In the genomic region with DNA sequence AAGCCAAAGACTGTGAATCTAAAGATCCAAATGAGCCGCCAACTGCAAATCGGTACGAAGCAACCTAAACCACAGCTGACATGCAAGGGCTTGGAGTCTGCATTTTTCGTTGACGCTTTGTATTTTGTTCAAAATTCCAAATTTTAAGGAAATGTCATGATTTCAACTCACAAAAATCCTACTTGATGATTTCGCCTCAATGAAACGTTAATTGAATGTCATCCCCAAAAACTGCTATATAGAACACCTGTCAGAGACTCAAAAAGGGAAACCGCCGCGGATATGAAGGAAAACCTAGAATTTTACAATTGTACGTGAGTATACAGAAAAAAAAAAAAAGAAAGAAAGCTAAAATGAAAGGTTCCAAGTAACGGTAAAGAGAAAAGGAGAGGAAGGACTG, we compare ENCODE assay signal across 8 mouse cellular contexts. TPM values are rescaled to one million over a fixed set of nuclear protein-coding genes. Genes with fewer than 3 reads are reported as not detected.
DNase-seq lines count a peak whose midpoint lies in the region; ATAC-seq and TF ChIP-seq lines count a peak whose summit lies in the region.

No protein-coding gene starts in this region.

- H3K9me3 ChIP-seq in liver, embryonic 11.5 days (ENCODE audit: control insufficient read depth, low read length) = no peaks in the 10 kb centered on the region
- no peaks in the 10 kb centered on the region for H3K9me3 ChIP-seq in stomach, postnatal 0 days (ENCODE audit: control insufficient read depth, low read length)

- TF ChIP-seq POLR2A in testis, adult 2 months (IDR thresholded peaks at IDR 0.05; ENCODE audit: control insufficient read depth, low read depth, low read length) = no peak

- intact Hi-C loops in gastrocnemius, adult 2 months (cut with DNase I) = loop anchor here (2.0 kb wide), 1 partner anchor 86 kb away; no protein-coding TSS in a partner anchor
- intact Hi-C loops in left cerebral cortex, postnatal 14 days (cut with DNase I) = loop anchor here (5.0 kb wide), 2 partner anchors 42 to 87 kb away; partner anchors contain the start of gene Ccdc171

- H3K4me3 ChIP-seq in gastrocnemius, adult 2 months = peak overlapping the region; percentile 95
- H3K4me3 ChIP-seq in testis, adult 2 months (ENCODE audit: control insufficient read depth, low read depth, low read length) = peak overlapping the region; percentile 97
- peak overlapping the region; percentile 93 for H3K4me3 ChIP-seq in liver, embryonic 11.5 days (ENCODE audit: low read depth, low read length)
- peak overlapping the region; percentile 93 for H3K4me3 ChIP-seq in stomach, postnatal 0 days (ENCODE audit: low read depth, low read length)

- peak overlapping the region; percentile 84 for H3K4me2 ChIP-seq in liver, embryonic 11.5 days
- H3K4me2 ChIP-seq in stomach, postnatal 0 days (replicated peaks; ENCODE audit: low read depth) = peak overlapping the region; percentile 60

- DNase-seq in gastrocnemius, adult 2 months = no peak
- DNase-seq in gastrocnemius, postnatal 25 days = no peak
- DNase-seq in testis, postnatal 14 days (ENCODE audit: low spot score) = no peak
- no peak for DNase-seq in liver, embryonic 11.5 days (ENCODE audit: low spot score)
- DNase-seq in stomach, postnatal 0 days (ENCODE audit: low spot score) = no peak
- DNase-seq in left cerebral cortex, postnatal 14 days (ENCODE audit: low spot score in 2 of 2) = no peak

- TF ChIP-seq EP300 in stomach, postnatal 0 days (optimal IDR thresholded peaks at IDR 0.05) = no peak

- WGBS in liver, embryonic 11.5 days = 27% methylated on average over 12 of the region's 12 CpGs
- 23% methylated on average over 12 of the region's 12 CpGs for WGBS in stomach, postnatal 0 days

- H3K9ac ChIP-seq in liver, embryonic 11.5 days (ENCODE audit: low read depth, low read length) = peak overlapping the region; percentile 96
- H3K9ac ChIP-seq in stomach, postnatal 0 days (ENCODE audit: low read length) = peak overlapping the region; percentile 82

- no peak for ATAC-seq in liver, embryonic 11.5 days (replicated peaks; ENCODE audit: low FRiP score)
- ATAC-seq in stomach, postnatal 0 days (ENCODE audit: low FRiP score, low TSS enrichment) = no peak
- ATAC-seq in megakaryocyte-erythroid progenitor cell, adult 5-6 weeks (replicated peaks; ENCODE audit: low FRiP score, low TSS enrichment, poor library complexity, severe bottlenecking) = no peak

- H3K27me3 ChIP-seq in testis, adult 2 months (ENCODE audit: control insufficient read depth, insufficient read depth, low read length) = no peaks in the 10 kb centered on the region
- H3K27me3 ChIP-seq in liver, embryonic 11.5 days (replicated peaks; ENCODE audit: control insufficient read depth, insufficient read depth, low read length) = no peaks in the 10 kb centered on the region
- H3K27me3 ChIP-seq in stomach, postnatal 0 days (ENCODE audit: control insufficient read depth, insufficient read depth, low read length) = no peaks in the 10 kb centered on the region

- no peak for TF ChIP-seq CTCF in gastrocnemius, adult 2 months (IDR thresholded peaks at IDR 0.05)
- TF ChIP-seq CTCF in testis, adult 2 months (IDR thresholded peaks at IDR 0.05; ENCODE audit: control insufficient read depth, insufficient read depth, insufficient replicate concordance, low read depth, low read length) = no peak
- no peak for TF ChIP-seq CTCF in stomach, postnatal 0 days (IDR thresholded peaks at IDR 0.05; ENCODE audit: low read depth)

- H3K36me3 ChIP-seq in testis, adult 2 months (ENCODE audit: control insufficient read depth, insufficient read depth, low read length) = peaks cover 1% of the 10 kb centered on the region
- H3K36me3 ChIP-seq in liver, embryonic 11.5 days (ENCODE audit: control insufficient read depth, insufficient read depth, low read length) = peaks cover 11% of the 10 kb centered on the region
- peaks cover 3% of the 10 kb centered on the region; the same call in 1 of the 2 replicates for H3K36me3 ChIP-seq in stomach, postnatal 0 days (ENCODE audit: control insufficient read depth, insufficient read depth, low read length)

- peak overlapping the region; percentile 99 for H3K27ac ChIP-seq in gastrocnemius, adult 2 months
- H3K27ac ChIP-seq in testis, adult 2 months (ENCODE audit: control insufficient read depth, insufficient read depth, low read depth, low read length) = peak overlapping the region; percentile 89
- H3K27ac ChIP-seq in liver, embryonic 11.5 days (ENCODE audit: low read depth, low read length) = no peak overlapping the region
- H3K27ac ChIP-seq in stomach, postnatal 0 days (replicated peaks) = no peak overlapping the region

- peaks cover 2% of the 10 kb centered on the region; the same call in 1 of the 2 replicates for H3K4me1 ChIP-seq in testis, adult 2 months (ENCODE audit: control insufficient read depth, insufficient read depth, low read length)
- peaks cover 8% of the 10 kb centered on the region; the same call in 1 of the 2 replicates for H3K4me1 ChIP-seq in liver, embryonic 11.5 days (replicated peaks; ENCODE audit: control insufficient read depth, insufficient read depth, low read length)
- no peaks in the 10 kb centered on the region for H3K4me1 ChIP-seq in stomach, postnatal 0 days (replicated peaks; ENCODE audit: control insufficient read depth, insufficient read depth)

RNA-seq across cellular contexts. Expression of gene Psip1, which starts 1.0 kb away (rescaled TPM):
- total RNA-seq in gastrocnemius, adult 2 months (2021) = 10 to 100 TPM; 14.8 to 19.4 TPM
- total RNA-seq in gastrocnemius, postnatal 25 days (2021) = 10 to 100 TPM; 15.6 to 16.2 TPM
- polyA plus RNA-seq in testis, adult 2 months (2012; rRNA removed) = 95.4 and 97.4 TPM in 2 replicates
- polyA plus RNA-seq in liver, embryonic 11.5 days (2014; fragmentation: Nextera tagmentation; extraction: Ambion mirVana) = 120 and 125 TPM in 2 replicates
- 31.1 and 36.5 TPM in 2 replicates for polyA plus RNA-seq in stomach, postnatal 0 days (2015; fragmentation: Nextera tagmentation; extraction: Ambion mirVana)
- total RNA-seq in left cerebral cortex, postnatal 14 days (2021) = 100 to 1,000 TPM; 182 to 200 TPM
- 189 and 197 TPM in 2 replicates for total RNA-seq in megakaryocyte-erythroid progenitor cell, adult 5-6 weeks (2014; fragmentation: Nextera tagmentation)
- 355 and 428 TPM in 2 replicates for total RNA-seq in megakaryocyte-erythroid progenitor cell, adult 5-6 weeks (2017)

RNA-seq across cellular contexts. Expression of gene Ccdc171, which starts 40.1 kb away (rescaled TPM):
- total RNA-seq in gastrocnemius, adult 2 months (2021) = under 1 TPM; 0.59 to 0.70 TPM
- total RNA-seq in gastrocnemius, postnatal 25 days (2021) = under 1 TPM; 0.56 to 0.99 TPM
- polyA plus RNA-seq in testis, adult 2 months (2012; rRNA removed) = 16.7 and 17.0 TPM in 2 replicates
- polyA plus RNA-seq in liver, embryonic 11.5 days (2014; fragmentation: Nextera tagmentation; extraction: Ambion mirVana) = 3.9 and 4.2 TPM in 2 replicates
- polyA plus RNA-seq in stomach, postnatal 0 days (2015; fragmentation: Nextera tagmentation; extraction: Ambion mirVana) = 1.0 and 1.4 TPM in 2 replicates
- total RNA-seq in left cerebral cortex, postnatal 14 days (2021) = 1 to 10 TPM; 1.7 to 2.4 TPM
- total RNA-seq in megakaryocyte-erythroid progenitor cell, adult 5-6 weeks (2014; fragmentation: Nextera tagmentation) = 24.1 and 27.3 TPM in 2 replicates
- total RNA-seq in megakaryocyte-erythroid progenitor cell, adult 5-6 weeks (2017) = 22.4 and 28.7 TPM in 2 replicates

Comparison
In these comparisons a context has a peak if more than half of its experiments do, and no peak if none do; other contexts are left out.
1. H3K27ac ChIP-seq: peak in gastrocnemius, adult 2 months (single experiment) and testis, adult 2 months (single experiment); none in liver, embryonic 11.5 days (single experiment) and stomach, postnatal 0 days (single experiment).
2. RNA of gene Psip1, which starts 1.0 kb away (total RNA-seq): 189 to 428 TPM in megakaryocyte-erythroid progenitor cell, adult 5-6 weeks and 182 to 200 TPM in left cerebral cortex, postnatal 14 days; 14.8 to 19.4 TPM in gastrocnemius, adult 2 months and 15.6 to 16.2 TPM in gastrocnemius, postnatal 25 days; every median in the first group is over 4 times any median in the second.
3. RNA of gene Ccdc171, which starts 40.1 kb away (total RNA-seq): 22.4 to 28.7 TPM in megakaryocyte-erythroid progenitor cell, adult 5-6 weeks; 1.7 to 2.4 TPM in left cerebral cortex, postnatal 14 days, 0.56 to 0.99 TPM in gastrocnemius, postnatal 25 days and 0.59 to 0.70 TPM in gastrocnemius, adult 2 months; every median in the first group is over 4 times any median in the second.
4. Peak in every context shown above with its lines, with median percentiles within 50 percentile points of each other: H3K4me3 ChIP-seq.